Mouse (Mus musculus): Measurements from ENCODE around the gene Kynu. TPM values are rescaled to one million over a fixed set of nuclear protein-coding genes. Genes with fewer than 3 reads are reported as not detected.

Kynu gene
- 1 to 10 TPM; 1.1 to 1.9 TPM for polyA plus RNA-seq (2017; shearing (Covaris generic))

DNA sequence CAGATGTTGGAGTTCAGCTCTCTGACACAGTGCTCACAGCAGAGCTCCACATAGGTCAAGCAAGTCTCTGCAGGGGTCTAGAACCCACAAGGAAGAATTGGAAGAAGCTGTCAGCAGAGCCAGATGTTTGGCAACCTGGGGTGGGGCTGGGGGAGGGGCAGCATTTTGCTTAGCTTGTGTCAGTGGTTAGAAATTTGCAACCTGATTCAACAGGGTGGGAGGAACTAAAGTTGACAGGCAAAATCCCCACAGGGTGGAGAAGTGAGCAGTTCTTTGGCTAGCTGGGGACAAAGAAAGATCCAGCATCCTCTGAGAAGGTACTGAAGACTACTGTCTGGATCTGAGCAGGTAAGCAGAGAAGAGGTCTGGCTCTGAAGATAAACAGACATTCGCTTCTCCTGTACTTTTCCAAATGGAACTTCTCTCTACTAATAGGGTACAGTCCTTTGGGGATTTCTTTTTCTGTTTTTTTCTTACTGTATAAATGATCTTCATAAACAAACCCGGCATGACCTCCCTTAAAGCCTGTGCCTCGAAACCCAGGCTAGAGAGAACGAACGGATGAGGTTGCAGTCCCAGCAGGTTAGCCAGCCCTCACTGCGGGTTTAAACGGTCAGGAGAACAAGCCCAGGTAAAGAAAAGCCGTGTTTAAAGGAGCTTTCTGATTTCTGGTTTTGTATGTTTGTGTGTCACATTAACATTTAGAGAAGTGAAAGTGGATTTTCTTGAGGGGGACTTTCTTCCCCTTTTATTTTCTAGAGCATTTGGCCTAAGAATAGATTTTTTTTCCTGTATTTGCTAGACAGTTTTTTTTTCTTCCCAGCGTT is at the start of gene Kynu:
Gene Kynu, plus strand, starts transcription at position 268 of the 827 bp plus-strand sequence.

Other genes starting within 250 kb of the Kynu start
- gene Arhgap15, start 193.5 kb downstream of the Kynu start, polyA plus RNA-seq (2017; shearing (Covaris generic)): 100 to 1,000 TPM; 296 to 385 TPM